Mouse (Mus musculus): ENCODE measurements around the gene Cd59a. TPM values are rescaled to one million over a fixed set of nuclear protein-coding genes. Genes with fewer than 3 reads are reported as not detected.

Gene Cd59a
- polyA plus RNA-seq, 1 experiment from 2014 or later, result 26.5 TPM

GRCm38 (mm10) chr2:104153876-104154275, 58.3 kb downstream of the Cd59a start:
- no peaks in the 10 kb centered on the region for H3K9me3 ChIP-seq (replicated peaks)
- H3K36me3 ChIP-seq, result no peaks in the 10 kb centered on the region
- H3K4me3 ChIP-seq, result no peak overlapping the region
- 88% methylated on average over 3 of the region's 3 CpGs for WGBS
- no peaks in the 10 kb centered on the region for H3K4me1 ChIP-seq
- DNase-seq (ENCODE audit: low spot score), result no peak
- no peak overlapping the region for H3K27ac ChIP-seq (replicated peaks)
- H3K27me3 ChIP-seq (ENCODE audit: low read depth, poor library complexity, severe bottlenecking), result no peaks in the 10 kb centered on the region

DNA sequence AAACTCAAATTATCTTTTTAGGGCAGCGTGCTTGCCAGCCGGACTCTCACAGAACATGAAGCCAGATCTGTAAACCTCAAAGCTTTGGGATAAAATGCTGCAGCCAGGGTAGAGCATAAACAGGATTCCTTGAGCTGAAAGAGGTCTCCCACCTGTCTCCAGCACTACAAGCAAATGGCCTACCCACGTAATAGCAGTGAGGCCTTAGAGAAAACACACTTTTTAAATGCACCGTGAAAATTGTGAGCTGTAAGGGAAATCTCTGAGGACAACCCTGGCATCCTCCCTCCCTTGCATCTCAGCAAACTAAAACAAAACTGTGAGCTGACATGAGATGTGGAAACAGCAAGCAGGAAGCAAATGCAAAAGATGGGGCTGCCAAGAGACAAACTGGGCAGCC, 62.2 kb downstream of the Cd59a start:
- Histone ChIP-seq H3K9me3 (replicated peaks) (no peaks in the 10 kb centered on the region), H3K4me3 (no peak overlapping the region), H3K27me3 (ENCODE audit: low read depth, poor library complexity, severe bottlenecking) (no peaks in the 10 kb centered on the region), H3K4me1 (no peaks in the 10 kb centered on the region), H3K27ac (replicated peaks) (no peak overlapping the region), H3K36me3 (no peaks in the 10 kb centered on the region)
- DNase-seq (ENCODE audit: low spot score), result no peak
- WGBS, result 86% methylated on average over 4 of the region's 4 CpGs

DNA sequence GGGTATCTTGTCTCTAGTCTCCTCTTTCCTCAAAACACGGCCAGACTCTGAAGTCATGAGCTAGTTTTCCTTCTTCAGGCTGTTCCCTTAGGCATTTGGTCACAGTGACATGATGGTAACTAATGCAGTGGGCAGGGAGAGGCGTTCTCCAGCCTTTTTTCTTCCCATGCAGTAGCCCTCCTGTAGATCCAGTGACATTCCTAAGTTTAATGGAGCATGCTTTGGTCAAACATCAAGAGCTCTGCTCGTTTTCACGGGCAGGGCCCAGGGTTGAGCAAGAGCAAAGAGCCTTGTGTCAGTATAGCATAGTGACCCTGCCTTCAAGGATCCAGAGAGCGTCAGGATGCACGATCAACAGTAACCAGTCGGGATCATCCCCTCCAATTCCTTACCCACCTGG, 67.8 kb downstream of the Cd59a start:
- H3K4me3 ChIP-seq, result no peak overlapping the region
- no peak overlapping the region for H3K27ac ChIP-seq (replicated peaks)
- no peaks in the 10 kb centered on the region for H3K9me3 ChIP-seq (replicated peaks)
- no peaks in the 10 kb centered on the region for H3K36me3 ChIP-seq
- no peaks in the 10 kb centered on the region for H3K27me3 ChIP-seq (ENCODE audit: low read depth, poor library complexity, severe bottlenecking)
- H3K4me1 ChIP-seq, result peaks cover 8% of the 10 kb centered on the region
- 82% methylated on average over 7 of the region's 7 CpGs for WGBS
- DNase-seq (ENCODE audit: low spot score), result no peak

GRCm38 (mm10) chr2:104163978-104164487, 68.4 kb downstream of the Cd59a start:
- Histone ChIP-seq H3K36me3 (no peaks in the 10 kb centered on the region), H3K27me3 (ENCODE audit: low read depth, poor library complexity, severe bottlenecking) (no peaks in the 10 kb centered on the region), H3K4me3 (no peak overlapping the region), H3K4me1 (peaks cover 13% of the 10 kb centered on the region), H3K27ac (replicated peaks) (no peak overlapping the region), H3K9me3 (replicated peaks) (no peaks in the 10 kb centered on the region)
- WGBS, result 93% methylated on average over 4 of the region's 4 CpGs
- no peak for DNase-seq (ENCODE audit: low spot score)

Other genes with a start within 250 kb of the Cd59a start
- 18.7 and 19.3 TPM in 2 replicates for gene Lmo2, start 137.8 kb upstream of the Cd59a start, polyA plus RNA-seq (2016; fragmentation: Nextera tagmentation; extraction: Ambion mirVana)
- gene Fbxo3, start 68.1 kb upstream of the Cd59a start, polyA plus RNA-seq (2016; fragmentation: Nextera tagmentation; extraction: Ambion mirVana), result 47.4 and 49.9 TPM in 2 replicates
- gene 4931422A03Rik, start 67.4 kb upstream of the Cd59a start, polyA plus RNA-seq (2016; fragmentation: Nextera tagmentation; extraction: Ambion mirVana), result 1.1 and 1.6 TPM in 2 replicates
- 0.06 TPM in 1 of 2 replicates, not detected in the other for gene Gm10912, start 30.0 kb upstream of the Cd59a start, polyA plus RNA-seq (2016; fragmentation: Nextera tagmentation; extraction: Ambion mirVana)
- gene Gm10799, start 27.3 kb upstream of the Cd59a start, polyA plus RNA-seq (2016; fragmentation: Nextera tagmentation; extraction: Ambion mirVana), result not detected in 2 replicates
- gene Cd59b, start 26.0 kb upstream of the Cd59a start, polyA plus RNA-seq (2016; fragmentation: Nextera tagmentation; extraction: Ambion mirVana), result 3.6 and 5.4 TPM in 2 replicates
- gene A930018P22Rik, start 27.0 kb downstream of the Cd59a start, polyA plus RNA-seq (2016; fragmentation: Nextera tagmentation; extraction: Ambion mirVana), result 0.25 TPM in 1 of 2 replicates, not detected in the other

Data from midbrain, embryonic 10.5 days (tissue).